Mouse (Mus musculus) brain, embryonic 14.5 days (tissue): ENCODE measurements around the gene Rassf4. TPM values are rescaled to one million over a fixed set of nuclear protein-coding genes. Genes with fewer than 3 reads are reported as not detected.

ENCODE experiments used
- DNase-seq: peaks from one replicate; pipeline ENCODE4 v3.0.0-alpha.2; 2011; ENCODE audit warnings: low read depth
- CTCF ChIP-seq: fragments of 200-500 bp; IDR thresholded peaks from 2 replicates; pipeline ENCODE4 v1.5.1; 2012; ENCODE audit warnings: inconsistent platforms, mild to moderate bottlenecking, moderate library complexity, borderline replicate concordance; ENCODE audit not compliant: insufficient read depth, insufficient read length; ENCODE audit errors: extremely low read depth
- POLR2A ChIP-seq: fragments of 200-500 bp; IDR thresholded peaks from 2 replicates; pipeline ENCODE4 v1.6.1; 2012; ENCODE audit warnings: mild to moderate bottlenecking, inconsistent platforms, borderline replicate concordance; ENCODE audit not compliant: poor library complexity, insufficient read depth, insufficient read length, severe bottlenecking; ENCODE audit errors: extremely low read depth
- polyA plus RNA-seq: library from polyadenylated mRNA; depleted of rRNA; stranded (reverse); fragments of >200 nt; gene quantifications from 2 replicates; pipeline ENCODE4 v1.2.3, GENCODE M21; 2012; rRNA removed

Rassf4 gene
- polyA plus RNA-seq: 6.8 and 11.2 TPM in 2 replicates

GRCm38 (mm10) chr6:116673471-116674282 is at the start of gene Rassf4:
Gene Rassf4 (minus strand): TSS chr6:116673952.
- peak; percentile 95 for DNase-seq
- TF ChIP-seq POLR2A: peak; percentile 43; the same call in 1 of the 2 replicates
- no peak for TF ChIP-seq CTCF

GRCm38 (mm10) chr6:116718920-116719319 is 45.2 kb upstream of the Rassf4 start:
- TF ChIP-seq CTCF (no peak), POLR2A (no peak)
- no peak for DNase-seq

GRCm38 (mm10) chr6:116718361-116718760 is 44.6 kb upstream of the Rassf4 start:
- no peak for DNase-seq

GRCm38 (mm10) chr6:116717851-116718250 is 44.1 kb upstream of the Rassf4 start:
- DNase-seq: no peak
- TF ChIP-seq CTCF (no peak), POLR2A (no peak)

More at GRCm38 (mm10) chr6:116718361-116718760, 44.6 kb upstream of the Rassf4 start:
- TF ChIP-seq POLR2A (no peak), CTCF (no peak)

- no peak for TF ChIP-seq POLR2A
- no peak for TF ChIP-seq CTCF
These were observed 42.9 kb upstream of the Rassf4 start, which contains the start of gene Tmem72 for GRCm38 (mm10) chr6:116716666-116717065. Gene Tmem72 (minus strand): TSS chr6:116716913.

GRCm38 (mm10) chr6:116715166-116715565 is 41.4 kb upstream of the Rassf4 start:
- TF ChIP-seq POLR2A: no peak
- TF ChIP-seq CTCF: no peak
- DNase-seq: no peak

More at GRCm38 (mm10) chr6:116716666-116717065, 42.9 kb upstream of the Rassf4 start, which contains the start of gene Tmem72:
- peak; percentile 14 for DNase-seq

- TF ChIP-seq CTCF (no peak), POLR2A (no peak)
- no peak for DNase-seq
These were observed 40.8 kb upstream of the Rassf4 start for GRCm38 (mm10) chr6:116714576-116714975.

- no peak for TF ChIP-seq POLR2A
- TF ChIP-seq CTCF: no peak
- DNase-seq: no peak
These were observed 40.2 kb upstream of the Rassf4 start for GRCm38 (mm10) chr6:116713966-116714365.

- TF ChIP-seq POLR2A: no peak
- TF ChIP-seq CTCF: no peak
- no peak for DNase-seq
These were observed 38.8 kb upstream of the Rassf4 start for GRCm38 (mm10) chr6:116712503-116712902.

- TF ChIP-seq POLR2A: no peak
- TF ChIP-seq CTCF: no peak
- DNase-seq: no peak
These were observed 38.3 kb upstream of the Rassf4 start for GRCm38 (mm10) chr6:116712062-116712461.

GRCm38 (mm10) chr6:116704320-116704719 is 30.6 kb upstream of the Rassf4 start:
- DNase-seq: peak; percentile 76
- TF ChIP-seq CTCF (no peak), POLR2A (no peak)
